Mouse (Mus musculus) adrenal gland, postnatal 10 days (tissue): ENCODE data around the gene Zbtb26. TPM values are rescaled to one million over a fixed set of nuclear protein-coding genes. Genes with fewer than 3 reads are reported as not detected.

Experiments used
- DNase-seq: peaks from one replicate; pipeline ENCODE4 v3.0.0; 2021; ENCODE audit warnings: mixed read lengths
- long read RNA-seq, 2 experiments: library from polyadenylated mRNA; stranded (forward); transcript quantifications; one replicate each; pipeline ENCODE4 v2.0.0; 2021
- total RNA-seq, 2 experiments: library from RNA; stranded (reverse); gene quantifications; 2 replicates each; pipeline ENCODE4 v1.2.3; 2021

Zbtb26 gene
- 10 to 100 TPM in 1 of 2 experiments, 1 to 10 TPM in 1; 6.2 to 10.2 TPM for total RNA-seq
- long read RNA-seq, experiment 1: 0 reads
- long read RNA-seq, experiment 2: 0 reads

GRCm38 (mm10) chr2:37442611-37443591 is at the start of gene Zbtb26, which contains the start of the genes Zbtb6 and Rabgap1:
Zbtb26 (minus strand) TSS chr2:37443135.
Zbtb6 (minus strand) TSS chr2:37443171.
Rabgap1 (plus strand) TSS chr2:37443279.
- DNase-seq: peak; percentile 98

- DNase-seq: no peak
These were observed 46.0 kb upstream of the Zbtb26 start for GRCm38 (mm10) chr2:37488956-37489355.

GRCm38 (mm10) chr2:37486408-37486807 is 43.5 kb upstream of the Zbtb26 start:
- no peak for DNase-seq

GRCm38 (mm10) chr2:37485370-37485769 is 42.4 kb upstream of the Zbtb26 start:
- peak; percentile 55 for DNase-seq

GRCm38 (mm10) chr2:37484165-37484564 is 41.2 kb upstream of the Zbtb26 start:
- DNase-seq: no peak

GRCm38 (mm10) chr2:37480039-37480438 is 37.1 kb upstream of the Zbtb26 start:
- DNase-seq: no peak

GRCm38 (mm10) chr2:37479559-37479958 is 36.6 kb upstream of the Zbtb26 start:
- no peak for DNase-seq

- no peak for DNase-seq
These were observed 23.3 kb upstream of the Zbtb26 start for GRCm38 (mm10) chr2:37466266-37466665.

- DNase-seq: no peak
These were observed 17.8 kb upstream of the Zbtb26 start for GRCm38 (mm10) chr2:37460707-37461106.

GRCm38 (mm10) chr2:37452376-37452760 is 9.4 kb upstream of the Zbtb26 start:
- no peak for DNase-seq

GRCm38 (mm10) chr2:37451667-37452375 is 8.9 kb upstream of the Zbtb26 start:
- DNase-seq: peak; percentile 97

- DNase-seq: peak; percentile 9
These were observed 11.3 kb downstream of the Zbtb26 start for GRCm38 (mm10) chr2:37431609-37432008.

GRCm38 (mm10) chr2:37430593-37431464 is 12.1 kb downstream of the Zbtb26 start:
- DNase-seq: peak; percentile 88

GRCm38 (mm10) chr2:37423671-37424070 is 19.3 kb downstream of the Zbtb26 start:
- DNase-seq: no peak

- DNase-seq: peak; percentile 95
These were observed 20.3 kb downstream of the Zbtb26 start, which contains the start of gene Rc3h2 for GRCm38 (mm10) chr2:37422306-37423304. Rc3h2 (minus strand) TSS chr2:37422903.

GRCm38 (mm10) chr2:37421903-37422302 is 21.0 kb downstream of the Zbtb26 start:
- no peak for DNase-seq

- DNase-seq: no peak
These were observed 47.4 kb downstream of the Zbtb26 start for GRCm38 (mm10) chr2:37395539-37395938.

- DNase-seq: no peak
These were observed 60.0 kb downstream of the Zbtb26 start for GRCm38 (mm10) chr2:37382921-37383320.
